Mouse (Mus musculus) kidney, adult 2 months (tissue): ENCODE measurements around the gene Foxp3.

Source experiments
- CTCF ChIP-seq: fragments of 200-500 bp; conservative IDR thresholded peaks from 2 replicates; pipeline ENCODE4 v1.5.1; 2011; ENCODE audit warnings: low read depth, mild to moderate bottlenecking, control low read depth, low read length, moderate library complexity, mixed read lengths; ENCODE audit not compliant: insufficient read depth, insufficient read length
- POLR2A ChIP-seq: fragments of 200-500 bp; IDR thresholded peaks from one replicate; pipeline ENCODE4 v1.6.1; 2011; ENCODE audit warnings: low read depth, low read length, control low read depth

GRCm38 (mm10) chrX:7639536-7640325 lies 66.3 kb downstream of the Foxp3 start:
- no peak for TF ChIP-seq CTCF
- no peak for TF ChIP-seq POLR2A
